Mouse (Mus musculus): Measurements from ENCODE around the gene Catip. TPM values are rescaled to one million over a fixed set of nuclear protein-coding genes. Genes with fewer than 3 reads are reported as not detected.
A peak's percentile ranks its signal among the peaks of the same experiment; 100 is the strongest.

Catip gene
- polyA plus RNA-seq, 1 experiment: 10.2 TPM

DNA sequence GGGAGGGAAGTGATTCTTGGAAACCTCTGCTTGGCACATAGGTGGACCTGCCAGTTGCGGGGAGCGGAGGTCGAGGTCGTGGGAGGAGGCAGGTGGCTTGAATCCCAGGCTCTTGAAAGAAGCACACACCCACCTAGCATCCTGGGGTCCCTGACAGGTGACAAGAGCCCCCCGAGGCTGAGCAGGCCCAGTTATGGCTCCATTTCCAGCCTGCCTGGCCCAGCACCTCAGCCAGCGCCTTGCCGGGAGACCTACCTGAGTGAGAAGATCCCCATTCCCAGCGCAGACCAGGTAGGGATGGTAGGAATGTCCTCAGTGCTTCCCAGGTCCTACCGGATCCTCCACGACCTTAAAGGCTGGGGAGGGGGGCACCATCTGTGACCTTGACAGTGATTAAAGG, 13.7 kb downstream of the Catip start:
- 70% methylated on average over 10 of the region's 10 CpGs for WGBS
- TF ChIP-seq POLR2A (IDR thresholded peaks at IDR 0.05; ENCODE audit: borderline replicate concordance, extremely low read depth, low read depth, low read length): no peak
- TF ChIP-seq CTCF (IDR thresholded peaks at IDR 0.05; ENCODE audit: insufficient read depth, low read length): no peak
- H3K4me3 ChIP-seq (replicated peaks; ENCODE audit: extremely low read depth, low read depth, low read length): no peak overlapping the region
- no peaks in the 10 kb centered on the region for H3K4me1 ChIP-seq (ENCODE audit: control insufficient read depth, insufficient read depth, low read length)
- DNase-seq: no peak

GRCm38 (mm10) chr1:74376396-74376795, 14.5 kb downstream of the Catip start:
- no peak for TF ChIP-seq CTCF (IDR thresholded peaks at IDR 0.05; ENCODE audit: insufficient read depth, low read length)
- TF ChIP-seq POLR2A (IDR thresholded peaks at IDR 0.05; ENCODE audit: borderline replicate concordance, extremely low read depth, low read depth, low read length): no peak
- Histone ChIP-seq H3K4me3 (replicated peaks; ENCODE audit: extremely low read depth, low read depth, low read length) (no peak overlapping the region), H3K4me1 (ENCODE audit: control insufficient read depth, insufficient read depth, low read length) (no peaks in the 10 kb centered on the region)
- DNase-seq: no peak
- WGBS: 71% methylated on average over 4 of the region's 4 CpGs

- no peak for DNase-seq
- no peaks in the 10 kb centered on the region for H3K4me1 ChIP-seq (ENCODE audit: control insufficient read depth, insufficient read depth, low read length)
- WGBS: 80% methylated on average over 7 of the region's 7 CpGs
- no peak overlapping the region for H3K4me3 ChIP-seq (replicated peaks; ENCODE audit: extremely low read depth, low read depth, low read length)
- TF ChIP-seq CTCF (IDR thresholded peaks at IDR 0.05; ENCODE audit: insufficient read depth, low read length): no peak
- TF ChIP-seq POLR2A (IDR thresholded peaks at IDR 0.05; ENCODE audit: borderline replicate concordance, extremely low read depth, low read depth, low read length): no peak
Observed at GRCm38 (mm10) chr1:74379058-74379504, 17.2 kb downstream of the Catip start.

DNA sequence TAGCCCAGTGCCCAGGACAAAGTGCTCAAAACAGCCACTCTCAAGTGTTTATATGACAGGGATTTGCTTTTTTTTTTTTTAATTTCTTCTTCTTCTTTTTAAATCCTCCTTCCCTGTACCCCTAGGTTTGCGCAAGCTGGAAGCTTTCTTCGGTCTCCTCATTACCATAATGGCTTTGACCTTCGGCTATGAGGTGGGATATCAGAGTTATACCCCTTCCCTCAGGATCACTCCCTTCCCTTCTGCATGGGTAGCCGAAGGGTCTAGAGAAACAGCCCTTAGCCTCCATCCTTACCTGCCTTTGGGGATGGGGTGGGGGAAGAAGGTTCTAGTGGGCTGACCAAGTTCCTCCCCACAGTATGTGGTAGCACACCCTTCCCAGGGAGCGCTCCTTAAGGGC, 18.6 kb downstream of the Catip start:
- no peaks in the 10 kb centered on the region for H3K4me1 ChIP-seq (ENCODE audit: control insufficient read depth, insufficient read depth, low read length)
- no peak overlapping the region for H3K4me3 ChIP-seq (replicated peaks; ENCODE audit: extremely low read depth, low read depth, low read length)
- TF ChIP-seq POLR2A (IDR thresholded peaks at IDR 0.05; ENCODE audit: borderline replicate concordance, extremely low read depth, low read depth, low read length): no peak
- 80% methylated on average over 5 of the region's 5 CpGs for WGBS
- no peak for DNase-seq

- no peak overlapping the region for H3K4me3 ChIP-seq (replicated peaks; ENCODE audit: extremely low read depth, low read depth, low read length)
- DNase-seq: no peak
- TF ChIP-seq POLR2A (IDR thresholded peaks at IDR 0.05; ENCODE audit: borderline replicate concordance, extremely low read depth, low read depth, low read length) (no peak), CTCF (IDR thresholded peaks at IDR 0.05; ENCODE audit: insufficient read depth, low read length) (no peak)
- no peaks in the 10 kb centered on the region for H3K4me1 ChIP-seq (ENCODE audit: control insufficient read depth, insufficient read depth, low read length)
- WGBS: 83% methylated on average over 10 of the region's 10 CpGs
Observed at GRCm38 (mm10) chr1:74381588-74382021, 19.7 kb downstream of the Catip start.

DNA sequence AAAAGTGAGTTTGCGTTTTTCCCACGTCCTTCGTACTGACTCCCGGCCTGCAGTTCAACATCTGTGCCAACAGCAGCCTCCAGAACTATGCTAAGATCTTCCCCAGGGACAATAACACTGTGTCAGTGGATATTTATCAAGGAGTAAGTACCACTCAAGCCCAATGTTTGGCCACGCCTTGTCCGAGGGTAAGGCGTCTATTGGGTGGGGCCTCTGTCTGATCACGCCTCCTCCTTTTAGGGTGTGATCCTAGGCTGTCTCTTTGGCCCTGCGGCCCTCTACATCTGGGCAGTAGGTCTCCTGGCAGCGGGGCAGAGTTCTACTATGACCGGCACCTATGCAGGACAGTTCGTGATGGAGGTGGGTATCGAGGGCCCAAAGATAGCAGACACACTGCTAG, 21.5 kb downstream of the Catip start:
- no peak for DNase-seq
- TF ChIP-seq CTCF (IDR thresholded peaks at IDR 0.05; ENCODE audit: insufficient read depth, low read length): no peak
- TF ChIP-seq POLR2A (IDR thresholded peaks at IDR 0.05; ENCODE audit: borderline replicate concordance, extremely low read depth, low read depth, low read length): no peak
- peaks cover 6% of the 10 kb centered on the region for H3K4me1 ChIP-seq (ENCODE audit: control insufficient read depth, insufficient read depth, low read length)
- no peak overlapping the region for H3K4me3 ChIP-seq (replicated peaks; ENCODE audit: extremely low read depth, low read depth, low read length)
- WGBS: 69% methylated on average over 13 of the region's 13 CpGs

DNA sequence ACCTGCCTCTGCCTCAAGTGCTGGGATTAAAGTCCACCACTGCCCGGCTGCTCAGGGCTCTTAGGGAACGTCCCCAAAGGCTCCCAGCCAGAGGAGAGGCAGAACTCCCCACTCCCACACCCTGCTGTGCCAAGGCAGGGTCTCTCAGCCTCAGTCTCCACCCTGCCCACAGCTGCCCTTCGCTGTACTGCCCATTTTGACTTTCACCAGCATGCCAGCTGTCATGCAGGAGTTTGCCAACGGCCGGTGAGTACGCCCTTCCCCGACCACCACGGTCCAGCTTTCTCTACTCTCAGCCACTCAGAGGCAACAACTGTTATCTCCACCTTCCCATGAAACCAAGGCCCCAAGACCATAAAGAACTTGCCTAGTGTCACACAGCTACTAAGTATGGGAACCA, 22.6 kb downstream of the Catip start:
- TF ChIP-seq POLR2A (IDR thresholded peaks at IDR 0.05; ENCODE audit: borderline replicate concordance, extremely low read depth, low read depth, low read length) (no peak), CTCF (IDR thresholded peaks at IDR 0.05; ENCODE audit: insufficient read depth, low read length) (no peak)
- no peak for DNase-seq
- WGBS: 88% methylated on average over 8 of the region's 8 CpGs
- Histone ChIP-seq H3K4me3 (replicated peaks; ENCODE audit: extremely low read depth, low read depth, low read length) (no peak overlapping the region), H3K4me1 (ENCODE audit: control insufficient read depth, insufficient read depth, low read length) (peaks cover 6% of the 10 kb centered on the region)

DNA sequence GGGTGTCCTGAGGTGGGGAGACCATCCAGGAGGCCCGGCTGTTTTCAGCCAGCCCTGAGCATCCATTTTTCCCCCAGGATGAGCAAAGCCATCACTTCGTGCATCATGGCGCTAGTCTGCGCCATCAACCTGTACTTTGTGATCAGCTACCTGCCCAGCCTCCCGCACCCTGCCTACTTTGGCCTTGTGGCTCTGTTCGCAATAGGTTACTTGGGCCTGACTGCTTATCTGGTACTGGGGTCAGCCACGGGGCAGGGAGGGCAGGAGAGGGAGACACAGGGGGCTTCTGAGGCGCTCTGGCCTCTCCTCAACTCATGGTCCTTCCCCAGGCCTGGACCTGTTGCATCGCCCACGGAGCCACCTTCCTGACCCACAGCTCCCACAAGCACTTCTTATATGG, 23.2 kb downstream of the Catip start:
- peaks cover 11% of the 10 kb centered on the region for H3K4me1 ChIP-seq (ENCODE audit: control insufficient read depth, insufficient read depth, low read length)
- 93% methylated on average over 10 of the region's 10 CpGs for WGBS
- H3K4me3 ChIP-seq (replicated peaks; ENCODE audit: extremely low read depth, low read depth, low read length): no peak overlapping the region
- TF ChIP-seq POLR2A (IDR thresholded peaks at IDR 0.05; ENCODE audit: borderline replicate concordance, extremely low read depth, low read depth, low read length) (no peak), CTCF (IDR thresholded peaks at IDR 0.05; ENCODE audit: insufficient read depth, low read length) (no peak)
- DNase-seq: no peak

DNA sequence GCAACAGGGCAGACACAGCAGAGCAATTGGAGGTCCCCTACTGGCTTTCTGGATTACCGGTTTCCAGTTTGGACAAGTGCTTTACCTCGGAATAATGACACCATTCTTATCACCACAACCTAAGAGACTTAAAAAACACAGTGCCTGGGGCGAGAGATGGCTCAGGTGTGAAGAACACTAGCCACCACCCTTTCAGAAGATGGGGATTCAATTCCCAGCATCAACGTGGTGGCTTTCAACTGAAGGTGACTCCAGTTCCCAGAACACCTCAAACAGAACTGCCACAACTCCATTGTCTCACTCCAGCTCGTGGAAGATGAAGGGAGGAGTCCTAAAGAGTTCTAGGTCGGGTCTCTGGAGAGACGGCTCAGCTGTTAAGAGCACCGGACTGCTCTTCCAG, 23.6 kb downstream of the Catip start:
- 85% methylated on average over 8 of the region's 8 CpGs for WGBS
- Histone ChIP-seq H3K4me3 (replicated peaks; ENCODE audit: extremely low read depth, low read depth, low read length) (no peak overlapping the region), H3K4me1 (ENCODE audit: control insufficient read depth, insufficient read depth, low read length) (peaks cover 15% of the 10 kb centered on the region)
- TF ChIP-seq POLR2A (IDR thresholded peaks at IDR 0.05; ENCODE audit: borderline replicate concordance, extremely low read depth, low read depth, low read length): no peak
- TF ChIP-seq CTCF (IDR thresholded peaks at IDR 0.05; ENCODE audit: insufficient read depth, low read length): no peak
- no peak for DNase-seq

DNA sequence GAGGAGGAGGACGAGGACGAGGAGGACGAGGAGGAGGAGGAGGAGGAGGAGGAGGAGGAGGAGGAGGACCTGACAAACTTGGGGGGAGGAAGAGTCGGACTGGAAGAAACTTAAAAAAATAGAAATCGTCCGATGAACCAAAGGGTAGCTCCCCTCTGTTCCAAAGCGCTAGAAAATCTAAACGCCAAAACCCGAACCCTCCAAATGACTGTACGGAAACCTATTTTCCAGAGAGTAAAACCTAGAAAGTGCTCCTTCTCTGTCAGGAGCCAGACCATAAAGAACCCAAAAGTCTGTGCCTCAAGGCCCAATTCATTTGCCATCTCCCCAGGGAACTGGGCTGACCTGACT, 24.4 kb downstream of the Catip start:
- WGBS: 32% methylated on average over 8 of the region's 10 CpGs
- no peak for DNase-seq
- Histone ChIP-seq H3K4me1 (ENCODE audit: control insufficient read depth, insufficient read depth, low read length) (peaks cover 15% of the 10 kb centered on the region), H3K4me3 (replicated peaks; ENCODE audit: extremely low read depth, low read depth, low read length) (peak overlapping the region; percentile 65)
- TF ChIP-seq CTCF (IDR thresholded peaks at IDR 0.05; ENCODE audit: insufficient read depth, low read length): no peak

All from lung, adult 2 months (tissue).